Mouse (Mus musculus) lung, embryonic 14.5 days (tissue): ENCODE data around the gene Ppm1g. TPM values are rescaled to one million over a fixed set of nuclear protein-coding genes. Genes with fewer than 3 reads are reported as not detected.

Experiments used
- ATAC-seq: fragments of 200-750 bp; cut with Nextera tagmentation; 2 replicates; pipeline ENCODE4 v1.8.0; 2017; ENCODE audit warnings: mild to moderate bottlenecking, moderate TSS enrichment, moderate library complexity; ENCODE audit not compliant: insufficient read depth
- DNase-seq: peaks from one replicate; pipeline ENCODE4 v3.0.0-alpha.2; 2015
- H3K27ac ChIP-seq: fragments of 300-500 bp; sonication (generic); 2 replicates; pipeline ENCODE4 v1.5.1; 2014; ENCODE audit warnings: low read depth, mild to moderate bottlenecking, moderate library complexity
- H3K27me3 ChIP-seq: fragments of 300-500 bp; sonication (generic); 2 replicates; pipeline ENCODE4 v1.6.1; 2014; ENCODE audit warnings: low read length, control low read depth; ENCODE audit not compliant: insufficient read depth
- H3K36me3 ChIP-seq: fragments of 300-500 bp; sonication (generic); 2 replicates; pipeline ENCODE4 v1.6.1; 2014; ENCODE audit warnings: control low read depth; ENCODE audit not compliant: insufficient read depth
- H3K4me1 ChIP-seq: fragments of 300-500 bp; sonication (generic); 2 replicates; pipeline ENCODE4 v1.6.1; 2014; ENCODE audit warnings: antibody characterized with exemption, control low read depth; ENCODE audit not compliant: insufficient read depth
- H3K4me2 ChIP-seq: fragments of 300-500 bp; sonication (generic); 2 replicates; pipeline ENCODE4 v1.6.1; 2014; ENCODE audit warnings: mild to moderate bottlenecking
- H3K4me3 ChIP-seq: fragments of 300-500 bp; sonication (generic); 2 replicates; pipeline ENCODE4 v1.5.1; 2014; ENCODE audit warnings: low read depth, low read length
- H3K9ac ChIP-seq: fragments of 300-500 bp; sonication (generic); 2 replicates; pipeline ENCODE4 v1.6.1; 2014
- H3K9me3 ChIP-seq: fragments of 300-500 bp; sonication (generic); 2 replicates; pipeline ENCODE4 v1.6.1; 2016; ENCODE audit warnings: low read depth, low read length, control low read depth
- CTCF ChIP-seq: IDR thresholded peaks from 2 replicates; pipeline ENCODE4 v1.5.1; 2016; ENCODE audit warnings: antibody characterized with exemption, low read depth
- WGBS: fragments of 180-500 bp; shearing (Covaris S2); extraction: QIAGEN DNeasy Blood & Tissue Kit; methylation state at CpG from one replicate; pipeline ENCODE4 v1.1.7; 2014; 5-methylcytosine and 5-hydroxymethylcytosine counted together
- polyA plus RNA-seq: library from polyadenylated mRNA; unstranded; fragments of >200 nt; fragmentation: Nextera tagmentation; extraction: Ambion mirVana; gene quantifications from 2 replicates; pipeline ENCODE4 v1.2.1, GENCODE M21; 2014

Ppm1g gene
- polyA plus RNA-seq, 1 experiment from 2014 or later, result 148 TPM

DNA sequence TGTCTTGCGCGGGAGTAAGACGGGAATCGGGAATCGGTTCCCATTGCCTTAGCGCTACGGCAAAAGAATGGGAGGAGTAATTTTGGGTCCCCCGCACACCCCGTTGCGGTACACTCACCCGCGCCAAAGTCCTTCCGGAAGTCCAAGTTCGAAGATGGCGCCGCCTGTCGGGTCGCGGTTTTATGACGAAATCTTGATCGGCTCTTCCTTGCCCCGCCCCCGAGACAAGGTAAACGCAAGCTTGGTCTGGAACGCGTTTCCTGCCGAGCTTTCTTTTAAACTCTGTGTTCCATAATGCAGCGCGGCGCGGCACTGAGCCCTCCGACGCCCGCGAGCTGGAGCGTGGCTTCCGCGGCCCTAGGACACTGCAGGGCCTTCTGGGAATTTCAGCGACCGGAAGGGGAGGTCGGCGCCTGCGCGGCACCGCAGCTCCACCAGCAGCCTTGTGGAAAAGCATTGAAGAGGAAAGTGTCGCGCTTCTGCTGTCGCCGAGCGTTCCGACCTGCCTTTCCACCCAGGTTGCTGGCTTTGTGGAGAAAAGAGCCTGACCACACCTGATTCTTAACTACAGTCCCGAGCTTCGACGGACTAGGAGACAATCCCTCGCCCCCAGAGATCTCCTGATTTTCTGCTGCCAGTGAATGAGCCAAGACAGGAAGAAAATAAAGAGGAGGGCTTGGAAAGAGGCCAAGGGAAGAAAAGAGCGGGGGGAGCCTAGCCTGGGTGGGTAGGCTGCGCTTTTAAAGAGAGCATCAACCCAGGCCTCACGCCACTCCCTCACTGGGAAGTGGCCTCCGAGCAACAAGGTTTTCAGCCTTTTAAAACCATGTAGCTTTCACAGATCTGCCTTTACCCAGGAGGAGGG, 40.5 kb downstream of the Ppm1g start, which contains the start of the genes Gm29609 and Gtf3c2:
Gene Gm29609, minus strand, starts transcription at position 146 of the 865 bp plus-strand sequence.
Gene Gtf3c2, minus strand, starts transcription at position 379 of the 865 bp plus-strand sequence.
- H3K4me2 ChIP-seq, result peak within 1 kb of the TSS; percentile 93
- peak within 1 kb of the TSS; percentile 95 for H3K4me3 ChIP-seq
- ATAC-seq (peak; percentile 98), DNase-seq (peak; percentile 99)
- H3K36me3 ChIP-seq, result no peaks in the 10 kb centered on the region
- WGBS, result under 1% methylated on average over 59 of the region's 59 CpGs
- H3K9me3 ChIP-seq, result no peaks in the 10 kb centered on the region
- peak within 1 kb of the TSS; percentile 99 for H3K27ac ChIP-seq
- H3K27me3 ChIP-seq, result no peaks in the 10 kb centered on the region
- peak within 1 kb of the TSS; percentile 66 for H3K9ac ChIP-seq
- TF ChIP-seq CTCF, result no peak; the same call in 1 of the 2 replicates
- H3K4me1 ChIP-seq, result peaks cover 6% of the 10 kb centered on the region; the same call in 1 of the 2 replicates

- Histone ChIP-seq H3K4me1 (peaks cover 6% of the 10 kb centered on the region; the same call in 1 of the 2 replicates), H3K9ac (peak overlapping the region; percentile 66), H3K4me3 (peak overlapping the region; percentile 95), H3K27ac (peak overlapping the region; percentile 99), H3K27me3 (no peaks in the 10 kb centered on the region), H3K4me2 (peak overlapping the region; percentile 93), H3K9me3 (no peaks in the 10 kb centered on the region), H3K36me3 (peaks cover under 1% of the 10 kb centered on the region; the same call in 1 of the 2 replicates)
- TF ChIP-seq CTCF, result peak; percentile 28
- peak; percentile 31 for DNase-seq
- ATAC-seq, result peak; percentile 73
- under 1% methylated on average over 25 of the region's 25 CpGs for WGBS
Observed at GRCm38 (mm10) chr5:31179301-31179765, 41.2 kb downstream of the Ppm1g start.

- WGBS, result 83% methylated on average over 4 of the region's 4 CpGs
- no peaks in the 10 kb centered on the region for H3K4me1 ChIP-seq
- no peak for TF ChIP-seq CTCF
- no peak overlapping the region for H3K9ac ChIP-seq
- DNase-seq (no peak), ATAC-seq (no peak)
- no peaks in the 10 kb centered on the region for H3K27me3 ChIP-seq
- H3K27ac ChIP-seq, result no peak overlapping the region
- no peaks in the 10 kb centered on the region for H3K9me3 ChIP-seq
- H3K4me2 ChIP-seq, result no peak overlapping the region
- no peak overlapping the region for H3K4me3 ChIP-seq
- peaks cover 96% of the 10 kb centered on the region for H3K36me3 ChIP-seq
Observed at GRCm38 (mm10) chr5:31168630-31169029, 51.9 kb downstream of the Ppm1g start.

- no peaks in the 10 kb centered on the region for H3K27me3 ChIP-seq
- DNase-seq (no peak), ATAC-seq (no peak)
- peaks cover 88% of the 10 kb centered on the region for H3K36me3 ChIP-seq
- 75% methylated on average over 1 of the region's 1 CpGs for WGBS
- no peak overlapping the region for H3K4me2 ChIP-seq
- no peak overlapping the region for H3K27ac ChIP-seq
- no peak overlapping the region for H3K4me3 ChIP-seq
- no peak overlapping the region for H3K9ac ChIP-seq
- no peak for TF ChIP-seq CTCF
- H3K4me1 ChIP-seq, result no peaks in the 10 kb centered on the region
- H3K9me3 ChIP-seq, result no peaks in the 10 kb centered on the region
Observed at GRCm38 (mm10) chr5:31164878-31165277, 55.6 kb downstream of the Ppm1g start.

DNA sequence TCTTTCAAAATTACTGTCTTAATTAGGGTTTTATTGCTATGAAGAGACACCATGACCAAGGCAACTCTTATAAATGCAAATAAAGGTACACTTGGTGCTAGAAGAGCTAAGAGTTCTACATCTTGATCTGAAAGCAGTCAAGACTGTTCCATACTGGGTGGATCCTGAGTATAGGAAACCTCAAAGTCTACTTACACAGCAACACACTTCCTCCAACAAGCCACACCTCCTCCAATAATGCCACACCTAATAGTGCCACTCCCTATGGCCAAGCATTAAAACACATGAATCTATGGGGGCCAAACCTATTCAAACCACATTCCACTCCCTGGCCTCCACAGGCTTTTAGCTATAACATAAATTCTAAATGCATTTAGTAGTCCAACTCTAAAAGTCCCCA, 58.0 kb downstream of the Ppm1g start:
- TF ChIP-seq CTCF, result no peak
- no peak overlapping the region for H3K9ac ChIP-seq
- H3K27me3 ChIP-seq, result no peaks in the 10 kb centered on the region
- H3K4me2 ChIP-seq, result no peak overlapping the region
- peaks cover 88% of the 10 kb centered on the region for H3K36me3 ChIP-seq
- H3K27ac ChIP-seq, result no peak overlapping the region
- no peak for DNase-seq
- no peaks in the 10 kb centered on the region for H3K9me3 ChIP-seq
- H3K4me3 ChIP-seq, result no peak overlapping the region
- ATAC-seq, result no peak
- H3K4me1 ChIP-seq, result no peaks in the 10 kb centered on the region

- H3K9ac ChIP-seq, result peak within 1 kb of the TSS; percentile 63
- H3K9me3 ChIP-seq, result no peaks in the 10 kb centered on the region
- no peak for TF ChIP-seq CTCF
- peak; percentile 91 for DNase-seq
- H3K36me3 ChIP-seq, result peaks cover 37% of the 10 kb centered on the region
- peak within 1 kb of the TSS; percentile 71 for H3K27ac ChIP-seq
- H3K4me1 ChIP-seq, result no peaks in the 10 kb centered on the region
- ATAC-seq, result peak; percentile 90
- H3K4me2 ChIP-seq, result peak within 1 kb of the TSS; percentile 89
- 0% methylated on average over 19 of the region's 19 CpGs for WGBS
- H3K27me3 ChIP-seq, result no peaks in the 10 kb centered on the region
- H3K4me3 ChIP-seq, result peak within 1 kb of the TSS; percentile 63
Observed at GRCm38 (mm10) chr5:31154152-31154553, 66.3 kb downstream of the Ppm1g start, which contains the start of gene Mpv17. Gene Mpv17 (minus strand): TSS chr5:31154251.
